Mouse (Mus musculus) limb, embryonic 14.5 days (tissue): ENCODE measurements at regions not wholly inside any gene's neighbourhood (a gene's known extent, or its start where the extent isn't known, plus 50 kb on each side); places are given as distances from the start of the nearest gene placed in this dataset.

Source experiments
- ATAC-seq: fragments of 200-750 bp; cut with Nextera tagmentation; 2 replicates; pipeline ENCODE4 v1.8.0; 2017; ENCODE audit warnings: low read depth, moderate number of reproducible peaks, moderate TSS enrichment; ENCODE audit not compliant: low FRiP score
- DNase-seq: peaks from one replicate; pipeline ENCODE4 v3.0.0-alpha.2; 2015; ENCODE audit warnings: low spot score
- H3K27ac ChIP-seq: fragments of 300-500 bp; sonication (generic); replicated peaks from 2 replicates; pipeline ENCODE4 v1.5.1; 2014; ENCODE audit warnings: low read depth, mild to moderate bottlenecking, low read length, moderate library complexity, mixed read lengths
- H3K27me3 ChIP-seq: fragments of 300-500 bp; sonication (generic); 2 replicates; pipeline ENCODE4 v1.6.1; 2014; ENCODE audit warnings: low read length, mixed read lengths; ENCODE audit not compliant: control insufficient read depth, insufficient read depth
- H3K36me3 ChIP-seq: fragments of 300-500 bp; sonication (generic); 2 replicates; pipeline ENCODE4 v1.6.1; 2014; ENCODE audit warnings: mild to moderate bottlenecking, low read length, moderate library complexity, mixed read lengths; ENCODE audit not compliant: control insufficient read depth, insufficient read depth
- H3K4me1 ChIP-seq: fragments of 300-500 bp; sonication (generic); 2 replicates; pipeline ENCODE4 v1.6.1; 2014; ENCODE audit warnings: antibody characterized with exemption, low read length, mixed read lengths; ENCODE audit not compliant: control insufficient read depth, insufficient read depth
- H3K4me2 ChIP-seq: fragments of 300-500 bp; sonication (generic); replicated peaks from 2 replicates; pipeline ENCODE4 v1.6.1; 2014; ENCODE audit warnings: low read depth, mild to moderate bottlenecking, low read length, moderate library complexity; ENCODE audit not compliant: severe bottlenecking
- H3K4me3 ChIP-seq: fragments of 300-500 bp; sonication (generic); replicated peaks from 2 replicates; pipeline ENCODE4 v1.5.1; 2014; ENCODE audit warnings: low read length
- H3K9ac ChIP-seq: fragments of 300-500 bp; sonication (generic); 2 replicates; pipeline ENCODE4 v1.6.1; 2014; ENCODE audit warnings: mild to moderate bottlenecking, low read depth, low read length, moderate library complexity; ENCODE audit not compliant: severe bottlenecking
- H3K9me3 ChIP-seq: fragments of 300-500 bp; sonication (generic); 2 replicates; pipeline ENCODE4 v1.6.1; 2016; ENCODE audit warnings: low read length; ENCODE audit not compliant: control insufficient read depth
- POLR2A ChIP-seq: fragments of 200-500 bp; IDR thresholded peaks from 2 replicates; pipeline ENCODE4 v1.8.0; 2012; ENCODE audit warnings: inconsistent platforms, mild to moderate bottlenecking, moderate library complexity, borderline replicate concordance; ENCODE audit not compliant: insufficient read depth, insufficient read length; ENCODE audit errors: extremely low read depth
- WGBS: fragments of 180-500 bp; shearing (Covaris S2); extraction: QIAGEN DNeasy Blood & Tissue Kit; methylation state at CpG from one replicate; pipeline ENCODE4 v1.1.7; 2014; 5-methylcytosine and 5-hydroxymethylcytosine counted together

DNA sequence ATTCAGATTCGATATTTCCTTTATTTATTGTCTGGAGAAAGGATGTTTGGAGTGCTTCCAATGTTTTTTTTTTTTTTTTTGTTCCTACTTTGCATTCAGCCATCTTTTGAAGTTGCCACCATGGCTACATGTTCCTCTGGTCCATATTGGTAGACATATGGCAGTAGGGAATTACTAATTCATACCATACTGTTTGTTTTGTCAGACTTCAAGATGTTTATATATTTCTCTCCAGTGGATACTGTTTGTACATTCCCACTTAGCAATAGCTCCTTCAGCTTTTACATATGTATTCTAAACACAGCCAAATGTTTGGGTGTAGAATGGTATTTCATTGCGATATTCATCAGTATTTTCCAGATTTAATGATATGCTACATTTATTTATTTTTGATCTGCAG is 201.6 kb upstream of the Adgra3 start:
- no peaks in the 10 kb centered on the region for H3K27me3 ChIP-seq
- 83% methylated on average over 2 of the region's 2 CpGs for WGBS
- TF ChIP-seq POLR2A: no peak
- H3K4me2 ChIP-seq: no peak overlapping the region
- DNase-seq (no peak), ATAC-seq (no peak)
- no peak overlapping the region for H3K4me3 ChIP-seq
- no peaks in the 10 kb centered on the region for H3K9me3 ChIP-seq
- H3K27ac ChIP-seq: no peak overlapping the region
- H3K36me3 ChIP-seq: no peaks in the 10 kb centered on the region
- no peak overlapping the region for H3K9ac ChIP-seq
- H3K4me1 ChIP-seq: no peaks in the 10 kb centered on the region

DNA sequence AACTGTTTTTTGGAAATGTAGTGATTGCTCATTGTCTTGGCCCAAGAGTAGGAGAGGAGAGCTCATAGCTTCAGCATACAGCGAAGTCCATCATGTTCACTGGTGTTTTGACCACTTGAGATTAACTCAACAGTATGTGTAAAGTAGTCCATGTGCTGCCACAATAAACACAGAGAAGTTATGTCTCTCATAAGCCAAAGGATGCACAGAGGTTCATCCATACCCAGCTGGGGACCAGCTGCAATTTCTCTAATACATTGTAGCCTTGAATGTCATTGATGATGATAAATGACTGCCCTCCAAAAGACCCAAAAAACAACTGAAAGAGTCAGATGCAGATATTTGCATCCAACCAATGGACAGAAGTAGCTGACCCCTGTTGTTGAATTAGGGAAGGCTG is 199.2 kb upstream of the Adgra3 start:
- WGBS: 97% methylated on average over 1 of the region's 1 CpGs
- no peak overlapping the region for H3K4me2 ChIP-seq
- ATAC-seq (no peak), DNase-seq (no peak)
- no peak overlapping the region for H3K9ac ChIP-seq
- no peak overlapping the region for H3K4me3 ChIP-seq
- H3K9me3 ChIP-seq: no peaks in the 10 kb centered on the region
- TF ChIP-seq POLR2A: no peak
- no peaks in the 10 kb centered on the region for H3K4me1 ChIP-seq
- H3K36me3 ChIP-seq: no peaks in the 10 kb centered on the region
- H3K27ac ChIP-seq: no peak overlapping the region
- H3K27me3 ChIP-seq: no peaks in the 10 kb centered on the region

DNA sequence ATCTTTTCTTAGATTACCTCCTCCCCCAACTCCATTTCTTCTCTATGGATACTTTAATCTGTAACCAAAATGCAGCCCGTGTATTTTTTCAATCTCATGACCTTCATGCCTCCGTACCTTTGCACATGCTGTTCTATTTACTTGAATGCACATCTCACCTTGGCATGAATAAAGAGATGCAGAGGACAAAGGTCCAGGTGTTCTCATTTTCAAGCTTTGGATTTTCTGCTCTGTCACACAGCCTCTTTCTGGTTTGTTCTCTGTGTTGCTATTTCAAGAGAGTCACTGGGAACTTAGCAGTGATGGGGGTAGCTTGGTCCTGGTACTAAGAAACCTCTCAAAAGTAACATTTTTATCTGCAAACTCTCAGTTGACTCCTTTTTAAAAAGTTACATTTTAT is 175.3 kb upstream of the Adgra3 start:
- Histone ChIP-seq H3K36me3 (no peaks in the 10 kb centered on the region), H3K9me3 (no peaks in the 10 kb centered on the region), H3K9ac (no peak overlapping the region), H3K4me2 (no peak overlapping the region), H3K27ac (no peak overlapping the region), H3K27me3 (no peaks in the 10 kb centered on the region), H3K4me1 (no peaks in the 10 kb centered on the region), H3K4me3 (no peak overlapping the region)
- 90% methylated on average over 2 of the region's 2 CpGs for WGBS
- no peak for DNase-seq
- no peak for ATAC-seq
- TF ChIP-seq POLR2A: no peak

DNA sequence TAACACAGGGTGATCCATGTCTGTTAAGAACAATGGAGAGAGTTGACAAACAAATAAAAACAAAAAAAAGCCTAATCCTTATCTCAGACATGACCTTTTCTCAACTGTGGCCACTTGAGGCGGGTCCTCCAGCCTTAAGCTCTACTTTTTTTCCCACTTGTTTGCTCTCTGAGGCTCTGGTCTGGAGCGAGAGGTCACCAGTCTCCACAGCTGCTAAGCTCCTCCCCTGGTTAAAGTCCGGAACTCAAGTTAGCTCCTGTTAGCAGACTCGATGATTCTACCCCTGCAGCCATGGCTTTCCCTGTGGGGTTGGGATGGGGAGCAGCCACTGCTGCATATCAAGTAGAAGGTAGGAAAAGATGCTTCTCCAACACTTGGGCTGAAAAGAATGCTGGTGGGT is 158.2 kb upstream of the Adgra3 start:
- no peak for TF ChIP-seq POLR2A
- H3K27me3 ChIP-seq: no peaks in the 10 kb centered on the region
- H3K4me1 ChIP-seq: no peaks in the 10 kb centered on the region
- no peak overlapping the region for H3K4me2 ChIP-seq
- no peak overlapping the region for H3K27ac ChIP-seq
- no peak overlapping the region for H3K4me3 ChIP-seq
- 52% methylated on average over 4 of the region's 4 CpGs for WGBS
- no peaks in the 10 kb centered on the region for H3K9me3 ChIP-seq
- DNase-seq (no peak), ATAC-seq (no peak)
- H3K36me3 ChIP-seq: no peaks in the 10 kb centered on the region
- H3K9ac ChIP-seq: no peak overlapping the region

DNA sequence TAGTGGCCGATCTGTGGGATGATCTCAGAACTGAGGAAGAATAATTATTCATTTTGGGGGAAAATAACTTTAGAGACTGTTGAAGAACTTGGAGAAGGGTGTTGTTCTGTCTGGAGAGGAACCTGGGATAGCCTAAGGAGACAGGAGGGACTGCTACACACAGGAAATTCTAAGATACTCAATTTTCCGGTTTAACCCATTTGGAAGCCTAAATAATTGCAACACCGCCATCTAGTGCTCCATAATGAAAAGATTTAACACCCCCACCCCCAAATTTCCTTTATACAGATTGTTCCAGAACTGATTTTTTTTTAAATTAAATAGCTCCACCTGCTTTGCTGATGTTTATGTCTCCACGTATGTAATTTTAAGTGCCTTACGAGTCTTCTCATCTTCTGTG is 157.2 kb upstream of the Adgra3 start:
- DNase-seq: peak; percentile 76
- TF ChIP-seq POLR2A: no peak
- no peak for ATAC-seq
- Histone ChIP-seq H3K27ac (no peak overlapping the region), H3K9ac (no peak overlapping the region), H3K9me3 (no peaks in the 10 kb centered on the region), H3K4me1 (no peaks in the 10 kb centered on the region), H3K4me2 (no peak overlapping the region), H3K27me3 (no peaks in the 10 kb centered on the region), H3K36me3 (no peaks in the 10 kb centered on the region), H3K4me3 (no peak overlapping the region)
- WGBS: 43% methylated on average over 5 of the region's 5 CpGs

DNA sequence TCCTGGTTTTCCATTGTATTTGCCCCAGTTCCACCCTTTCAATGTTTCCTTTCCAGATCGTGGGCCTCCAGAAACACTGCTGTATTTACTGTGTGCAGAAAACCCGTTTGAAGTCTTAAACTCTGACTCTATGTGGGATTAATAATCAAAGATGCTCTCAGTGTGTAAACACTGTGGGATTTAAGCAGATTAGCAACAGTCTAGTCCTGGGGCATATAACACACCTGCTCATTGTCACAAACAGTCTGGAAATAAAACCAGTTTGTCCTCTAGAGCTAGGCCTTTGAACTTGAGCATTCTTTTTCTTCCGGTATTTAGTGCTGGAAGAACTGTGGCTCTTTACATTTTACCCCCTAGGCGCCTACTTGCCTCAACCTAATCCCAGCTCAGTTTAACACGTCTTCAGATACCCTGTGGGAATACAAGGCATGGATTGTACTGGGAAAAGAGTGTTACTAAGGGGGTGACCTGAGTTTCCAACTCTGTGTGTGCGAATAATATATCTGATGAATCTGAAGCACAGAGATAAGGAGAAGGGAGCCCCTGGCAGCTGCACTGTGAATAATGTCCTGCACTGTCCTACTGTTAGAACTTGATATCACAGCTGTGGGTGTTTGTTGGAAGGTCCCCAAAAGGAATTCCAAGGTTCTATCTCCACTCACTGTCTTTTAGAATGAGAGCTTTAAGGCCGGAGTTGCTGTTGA is 143.7 kb upstream of the Adgra3 start:
- DNase-seq (peak; percentile 59), ATAC-seq (peak; percentile 70)
- Histone ChIP-seq H3K36me3 (no peaks in the 10 kb centered on the region), H3K9ac (no peak overlapping the region), H3K4me1 (peaks cover 5% of the 10 kb centered on the region; the same call in 1 of the 2 replicates), H3K9me3 (no peaks in the 10 kb centered on the region), H3K4me2 (no peak overlapping the region), H3K27ac (no peak overlapping the region), H3K27me3 (no peaks in the 10 kb centered on the region), H3K4me3 (no peak overlapping the region)
- TF ChIP-seq POLR2A: no peak
- WGBS: 43% methylated on average over 7 of the region's 7 CpGs
